Mouse (Mus musculus) bone marrow, adult 2 months (tissue): ENCODE measurements around the gene Pex5l.

Experiments
- CTCF ChIP-seq: fragments of 200-500 bp; IDR thresholded peaks from 2 replicates; pipeline ENCODE4 v1.5.1; 2011; ENCODE audit warnings: low read length, control low read depth; ENCODE audit not compliant: control insufficient read depth, insufficient read depth
- POLR2A ChIP-seq: fragments of 200-500 bp; IDR thresholded peaks from 2 replicates; pipeline ENCODE4 v1.6.1; 2011; ENCODE audit warnings: low read depth, mild to moderate bottlenecking, control low read depth, low read length, borderline replicate concordance; ENCODE audit not compliant: control insufficient read depth

DNA sequence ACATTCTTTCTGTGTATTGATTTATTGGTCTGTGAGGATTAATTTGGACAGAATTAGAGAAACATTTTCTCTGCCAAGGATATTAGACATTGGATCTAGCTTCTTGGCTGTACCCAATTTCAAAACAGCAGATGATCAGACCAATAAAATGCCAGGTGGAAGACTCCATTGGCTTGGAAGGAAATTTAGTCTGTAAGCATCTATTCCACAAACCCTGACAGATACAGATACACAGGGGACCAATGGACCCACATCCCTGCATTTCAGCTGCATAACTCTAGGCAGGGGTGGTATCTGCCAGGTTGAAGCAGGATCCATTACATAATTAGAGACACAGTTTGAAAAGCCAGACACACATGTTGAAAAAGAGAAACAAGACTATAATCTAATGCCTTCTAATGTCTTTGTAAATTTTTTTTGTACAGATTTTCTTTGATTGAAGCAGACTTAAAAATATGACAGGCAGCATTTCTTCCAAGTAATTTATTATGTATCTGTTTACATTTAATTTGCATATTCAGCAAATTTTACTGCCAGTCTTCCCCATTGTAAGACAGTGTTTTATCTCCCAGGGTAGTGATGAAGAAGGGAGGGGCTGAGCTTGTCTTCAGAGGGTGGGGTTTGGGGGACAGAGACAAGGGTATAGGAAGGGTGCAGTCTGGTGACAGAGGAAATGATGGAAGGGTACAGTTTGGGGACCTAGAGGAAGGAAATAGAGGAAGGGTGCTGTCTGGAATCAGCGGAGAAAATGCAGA is 174.2 kb downstream of the Pex5l start:
- no peak for TF ChIP-seq CTCF
- no peak for TF ChIP-seq POLR2A
